In genomic region chr13:115090977-115091445, GRCm38 (mm10) we compare ENCODE assay signal across 8 mouse cellular contexts. TPM values are rescaled to one million over a fixed set of nuclear protein-coding genes. Genes with fewer than 3 reads are reported as not detected.
DNase-seq lines count a peak whose midpoint lies in the region; TF ChIP-seq lines count a peak whose summit lies in the region.

No protein-coding gene starts in this region.

- H3K27ac ChIP-seq in MEL (ENCODE audit: control insufficient read depth, low read depth, low read length) (peak overlapping the region; percentile 70), macrophage (0 out of 2 replicates have a peak overlapping the region, but pooled peaks have one; percentile 46)
- H3K27ac ChIP-seq in hindbrain, embryonic 10.5 days: peak overlapping the region; percentile 96

- H3K79me2 ChIP-seq in MEL (ENCODE audit: control insufficient read depth, insufficient read depth, low read length, poor library complexity) (peaks cover 20% of the 10 kb centered on the region), macrophage (ENCODE audit: inconsistent target) (peaks cover 26% of the 10 kb centered on the region; the same call in 1 of the 2 replicates)

- peak overlapping the region; percentile 60 for H3K9ac ChIP-seq in MEL (ENCODE audit: control insufficient read depth, low read depth, low read length, poor library complexity, severe bottlenecking)

- H3K4me3 ChIP-seq in E14TG2a.4 (replicated peaks; ENCODE audit: low read length) (peak overlapping the region; percentile 81), MEL (ENCODE audit: control insufficient read depth in 1 of 2, insufficient read depth in 1 of 2, low read depth in 2 of 2, low read length in 2 of 2) (peak overlapping the region; percentile 67 to 93), macrophage (ENCODE audit: inconsistent target) (peak overlapping the region; percentile 59)
- H3K4me3 ChIP-seq in hindbrain, embryonic 10.5 days: peak overlapping the region; percentile 75

- WGBS in hindbrain, embryonic 10.5 days: 55% methylated on average over 9 of the region's 9 CpGs
- 38% methylated on average over 7 of the region's 9 CpGs for WGBS in macrophage (ENCODE audit: missing documents)

- H3K27me3 ChIP-seq in E14TG2a.4 (ENCODE audit: insufficient read depth, low read length): peaks cover 7% of the 10 kb centered on the region; the same call in 1 of the 2 replicates
- H3K27me3 ChIP-seq in MEL (ENCODE audit: control insufficient read depth in 1 of 2, insufficient read depth in 2 of 2, low read length in 2 of 2): no peaks in the 10 kb centered on the region
- H3K27me3 ChIP-seq in hindbrain, embryonic 10.5 days (ENCODE audit: insufficient read depth, poor library complexity, severe bottlenecking): no peaks in the 10 kb centered on the region

- peak; percentile 66 for DNase-seq in MEL (ENCODE audit: low read depth, low spot score)
- no peak for DNase-seq in hindbrain, embryonic 10.5 days (ENCODE audit: low spot score)
- no peak for DNase-seq in Muller cell, postnatal 12 days (ENCODE audit: inconsistent ontology term)
- DNase-seq in urinary bladder, postnatal 25 days (ENCODE audit: low spot score): no peak
- no peak for DNase-seq in layer of hippocampus, adult 8-10 months (ENCODE audit: low spot score in 2 of 2)
- DNase-seq in thymus, postnatal 14 days: no peak

- no peak for TF ChIP-seq EP300 in MEL (IDR thresholded peaks at IDR 0.05; ENCODE audit: low read depth in 1 of 2, low read length in 2 of 2)

- peaks cover 44% of the 10 kb centered on the region for H3K4me1 ChIP-seq in E14TG2a.4 (replicated peaks; ENCODE audit: low read depth, low read length)
- peaks cover 4 to 8% of the 10 kb centered on the region in 2 experiments; a peak in 2 of 4 replicates for H3K4me1 ChIP-seq in MEL (ENCODE audit: control insufficient read depth in 1 of 2, insufficient read depth in 2 of 2, low read length in 2 of 2)
- peaks cover 22% of the 10 kb centered on the region for H3K4me1 ChIP-seq in hindbrain, embryonic 10.5 days (replicated peaks)

- no peaks in the 10 kb centered on the region for H3K9me3 ChIP-seq in E14TG2a.4 (ENCODE audit: low read length)
- H3K9me3 ChIP-seq in MEL (replicated peaks; ENCODE audit: insufficient read depth, low read length): no peaks in the 10 kb centered on the region
- H3K9me3 ChIP-seq in hindbrain, embryonic 10.5 days: peaks cover 10% of the 10 kb centered on the region; the same call in 1 of the 2 replicates

- no peak for TF ChIP-seq POLR2A in MEL (IDR thresholded peaks at IDR 0.05; ENCODE audit: control insufficient read depth in 1 of 2, insufficient read depth in 1 of 2, low read depth in 1 of 2, low read length in 2 of 2, poor library complexity in 1 of 2)

- no peak for TF ChIP-seq RAD21 in MEL (IDR thresholded peaks at IDR 0.05; ENCODE audit: low read depth, low read length)

- TF ChIP-seq CTCF in E14TG2a.4 (conservative IDR thresholded peaks at IDR 0.05; ENCODE audit: low read length) (no peak), MEL (IDR thresholded peaks at IDR 0.05 in 2 of 3, conservative IDR thresholded peaks at IDR 0.05 in 1 of 3; ENCODE audit: control insufficient read depth in 1 of 3, insufficient read depth in 1 of 3, low read depth in 2 of 3, low read length in 3 of 3, poor library complexity in 1 of 3, severe bottlenecking in 1 of 3) (no peak)

- H3K36me3 ChIP-seq in E14TG2a.4 (ENCODE audit: insufficient read depth, low read length): peaks cover 22% of the 10 kb centered on the region
- H3K36me3 ChIP-seq in MEL (ENCODE audit: control insufficient read depth in 1 of 2, insufficient read depth in 2 of 2, low read length in 2 of 2): peaks cover 7 to 15% of the 10 kb centered on the region in 2 experiments; a peak in 3 of 4 replicates
- H3K36me3 ChIP-seq in hindbrain, embryonic 10.5 days: peaks cover 32% of the 10 kb centered on the region
- H3K36me3 ChIP-seq in macrophage (ENCODE audit: inconsistent target): no peaks in the 10 kb centered on the region

TF ChIP-seq in MEL, 35 proteins besides CTCF, POLR2A, EP300 and RAD21 (continues in another document):
- TF ChIP-seq KAT2A (conservative IDR thresholded peaks at IDR 0.05; ENCODE audit: low read depth, low read length): no peak
- no peak for TF ChIP-seq UBTF (IDR thresholded peaks at IDR 0.05; ENCODE audit: borderline replicate concordance, insufficient read depth, low read depth, low read length)
- no peak for TF ChIP-seq SMC3 (IDR thresholded peaks at IDR 0.05; ENCODE audit: low read depth, low read length)
- no peak for TF ChIP-seq MAX (IDR thresholded peaks at IDR 0.05; ENCODE audit: low read length)
- TF ChIP-seq ZC3H11A (IDR thresholded peaks at IDR 0.05; ENCODE audit: low read depth, low read length): no peak
- TF ChIP-seq USF1 (IDR thresholded peaks at IDR 0.05; ENCODE audit: low read depth, low read length): no peak
- TF ChIP-seq ZMIZ1 (IDR thresholded peaks at IDR 0.05; ENCODE audit: low read depth, low read length): no peak
- TF ChIP-seq ETS1 (IDR thresholded peaks at IDR 0.05; ENCODE audit: low read depth, low read length): no peak; the same call in 1 of the 2 replicates
- no peak for TF ChIP-seq BHLHE40 (IDR thresholded peaks at IDR 0.05; ENCODE audit: borderline replicate concordance, low read depth, low read length)
- TF ChIP-seq NELFE (IDR thresholded peaks at IDR 0.05; ENCODE audit: low read depth, low read length): 0 out of 2 replicates have a peak, but pooled peaks have one; percentile 5
- 0 out of 2 replicates have a peak, but pooled peaks have one; percentile 14 for TF ChIP-seq TBP (IDR thresholded peaks at IDR 0.05; ENCODE audit: low read depth, low read length)
- TF ChIP-seq RCOR1 (IDR thresholded peaks at IDR 0.05; ENCODE audit: low read depth, low read length): peak; percentile 4; the same call in 1 of the 2 replicates
- TF ChIP-seq HCFC1 (IDR thresholded peaks at IDR 0.05; ENCODE audit: low read depth, low read length): no peak
- no peak for TF ChIP-seq MAFK (IDR thresholded peaks at IDR 0.05; ENCODE audit: borderline replicate concordance, low read depth, low read length)
- TF ChIP-seq POLR2AphosphoS5 (IDR thresholded peaks at IDR 0.05; ENCODE audit: borderline replicate concordance, low read depth, low read length): no peak
- no peak for TF ChIP-seq TCF12 (IDR thresholded peaks at IDR 0.05; ENCODE audit: low read depth, low read length)
- TF ChIP-seq E2F4 (IDR thresholded peaks at IDR 0.05; ENCODE audit: borderline replicate concordance, low read depth, low read length): no peak
- no peak for TF ChIP-seq GABPA (IDR thresholded peaks at IDR 0.05; ENCODE audit: low read depth, low read length)
- TF ChIP-seq CHD1 (IDR thresholded peaks at IDR 0.05; ENCODE audit: low read depth, low read length): 0 out of 2 replicates have a peak, but pooled peaks have one; percentile 63
- no peak for TF ChIP-seq GATA1 (IDR thresholded peaks at IDR 0.05; ENCODE audit: low read depth, low read length)
- TF ChIP-seq JUND (IDR thresholded peaks at IDR 0.05; ENCODE audit: low read depth, low read length): no peak
- no peak for TF ChIP-seq CHD2 (IDR thresholded peaks at IDR 0.05; ENCODE audit: low read length)
- peak; percentile 4; the same call in 1 of the 2 replicates for TF ChIP-seq MXI1 (IDR thresholded peaks at IDR 0.05; ENCODE audit: low read depth, low read length)
- TF ChIP-seq TAL1 (IDR thresholded peaks at IDR 0.05; ENCODE audit: low read length): no peak
- no peak for TF ChIP-seq NRF1 (IDR thresholded peaks at IDR 0.05; ENCODE audit: insufficient read depth, low read depth, low read length, poor library complexity, severe bottlenecking)
- TF ChIP-seq MYC (IDR thresholded peaks at IDR 0.05; ENCODE audit: low read depth, low read length): no peak

RNA-seq across cellular contexts. Expression of gene Pelo, which starts 1.0 kb away (rescaled TPM):
- total RNA-seq in MEL (2012; rRNA removed): 30.4 and 32.6 TPM in 2 replicates
- 10 to 100 TPM in 1 of 2 experiments, not detected in 1; 39.7 TPM for polyA plus RNA-seq in MEL (2012; ENCODE audit: insufficient read depth in 1 of 2, insufficient read length in 2 of 2, low read depth in 1 of 2, low replicate concordance in 2 of 2, missing spikeins in 1 of 2)
- polyA plus RNA-seq in hindbrain, embryonic 10.5 days (2016; fragmentation: Nextera tagmentation; extraction: Ambion mirVana): 5.3 and 5.9 TPM in 2 replicates
- 1 to 10 TPM; 1.5 to 6.6 (median 3.2) TPM for total RNA-seq in macrophage (2018; cell fraction: chromatin; rRNA removed)
- 10 to 100 TPM in 15 of 26 experiments, 1 to 10 TPM in 11; 5.3 to 15.6 (median 11.0) TPM for total RNA-seq in macrophage (2018; cell fraction: cytosol; rRNA removed)
- 10 to 100 TPM in 6 of 26 experiments, 1 to 10 TPM in 20; 3.0 to 13.0 (median 7.0) TPM for total RNA-seq in macrophage (2018; cell fraction: nucleus; rRNA removed)
- 7.0 to 15.3 TPM (median 11.5 TPM) in 3 replicates for polyA plus RNA-seq in macrophage (2018)
- 10 to 100 TPM; 21.8 to 22.8 (median 22.3) TPM for total RNA-seq in layer of hippocampus, adult 8-10 months (2022)

RNA-seq across cellular contexts. Expression of gene Gm49395, which starts 10.7 kb away (rescaled TPM):
- total RNA-seq in MEL (2012; rRNA removed): 0.31 TPM in 1 of 2 replicates, not detected in the other
- polyA plus RNA-seq in MEL (2012; ENCODE audit: insufficient read depth in 1 of 2, insufficient read length in 2 of 2, low read depth in 1 of 2, low replicate concordance in 2 of 2, missing spikeins in 1 of 2) (not detected), macrophage (2018) (not detected in 3 replicates)
- 2.1 and 3.4 TPM in 2 replicates for polyA plus RNA-seq in hindbrain, embryonic 10.5 days (2016; fragmentation: Nextera tagmentation; extraction: Ambion mirVana)
- total RNA-seq in macrophage (2018; cell fraction: chromatin; rRNA removed): 1 to 10 TPM in 5 of 26 experiments, under 1 TPM in 1, not detected in 20; 0.92 to 1.7 (median 1.2) TPM
- 1 to 10 TPM in 1 of 26 experiments, under 1 TPM in 13, not detected in 12; 0.14 to 1.2 (median 0.36) TPM for total RNA-seq in macrophage (2018; cell fraction: cytosol; rRNA removed)
- 1 to 10 TPM in 11 of 26 experiments, under 1 TPM in 2, not detected in 13; 0.77 to 3.0 (median 1.7) TPM for total RNA-seq in macrophage (2018; cell fraction: nucleus; rRNA removed)
- total RNA-seq in layer of hippocampus, adult 8-10 months (2022): 1 to 10 TPM in 2 of 4 experiments, under 1 TPM in 1, not detected in 1; 0.89 to 3.3 (median 1.8) TPM

RNA-seq across cellular contexts. Expression of gene Itga1, which starts 10.8 kb away (rescaled TPM):
- total RNA-seq in MEL (2012; rRNA removed): not detected in 2 replicates
- polyA plus RNA-seq in MEL (2012; ENCODE audit: insufficient read depth in 1 of 2, insufficient read length in 2 of 2, low read depth in 1 of 2, low replicate concordance in 2 of 2, missing spikeins in 1 of 2): not detected
- polyA plus RNA-seq in hindbrain, embryonic 10.5 days (2016; fragmentation: Nextera tagmentation; extraction: Ambion mirVana): 3.6 and 4.4 TPM in 2 replicates
- 1 to 10 TPM in 4 of 26 experiments, under 1 TPM in 17, not detected in 5; 0.06 to 1.5 (median 0.44) TPM for total RNA-seq in macrophage (2018; cell fraction: chromatin; rRNA removed)
- under 1 TPM; 0.03 to 0.38 (median 0.15) TPM for total RNA-seq in macrophage (2018; cell fraction: cytosol; rRNA removed)
- 1 to 10 TPM in 9 of 26 experiments, under 1 TPM in 15, not detected in 2; 0.11 to 2.3 (median 0.77) TPM for total RNA-seq in macrophage (2018; cell fraction: nucleus; rRNA removed)
- polyA plus RNA-seq in macrophage (2018): 0.21 to 0.33 TPM (median 0.22 TPM) in 3 replicates
- 1 to 10 TPM; 4.9 to 6.1 (median 6.0) TPM for total RNA-seq in layer of hippocampus, adult 8-10 months (2022)

Comparison
In these comparisons a context has a peak if more than half of its experiments do, and no peak if none do; other contexts are left out.
1. H3K27ac ChIP-seq: peak in every context shown above with its lines; median percentile 96 in hindbrain, embryonic 10.5 days; 70 in MEL; 46 in macrophage.